Mouse (Mus musculus): ENCODE data around the gene Dnah3.

- TF ChIP-seq CTCF (IDR thresholded peaks at IDR 0.05; ENCODE audit: extremely low read depth, insufficient read depth, low read length), result no peak
- no peak for TF ChIP-seq POLR2A (IDR thresholded peaks at IDR 0.05; ENCODE audit: extremely low read depth, insufficient read depth, low read length)
Measured at GRCm38 (mm10) chr7:119977574-119977973, 117.5 kb downstream of the Dnah3 start.

Data from cortical plate, adult 2 months (tissue).